Mouse (Mus musculus) limb, embryonic 10.5 days (tissue): ENCODE results near the gene Spsb3. TPM values are rescaled to one million over a fixed set of nuclear protein-coding genes. Genes with fewer than 3 reads are reported as not detected.

Experiments used
- polyA plus RNA-seq: library from polyadenylated mRNA; unstranded; fragments of >200 nt; fragmentation: Nextera tagmentation; extraction: Ambion mirVana; gene quantifications from 2 replicates; pipeline ENCODE4 v1.2.1, GENCODE M21; 2016

Spsb3 gene
- polyA plus RNA-seq, 1 experiment from 2014 or later = 50.8 TPM

Other genes with a start within 250 kb of the Spsb3 start
- 47.2 and 57.1 TPM in 2 replicates for gene Slc9a3r2, start 236.3 kb upstream of the Spsb3 start, polyA plus RNA-seq
- gene Npw, start 228.2 kb upstream of the Spsb3 start, polyA plus RNA-seq = 0.88 and 1.1 TPM in 2 replicates
- 34.5 and 36.7 TPM in 2 replicates for gene Zfp598, start 217.0 kb upstream of the Spsb3 start, polyA plus RNA-seq
- gene Syngr3, start 196.7 kb upstream of the Spsb3 start, polyA plus RNA-seq = 5.2 and 7.0 TPM in 2 replicates
- 52.9 and 61.2 TPM in 2 replicates for gene Gfer, start 190.5 kb upstream of the Spsb3 start, polyA plus RNA-seq
- 0.59 and 2.3 TPM in 2 replicates for gene Noxo1, start 190.4 kb upstream of the Spsb3 start, polyA plus RNA-seq
- gene Tbl3, start 179.0 kb upstream of the Spsb3 start, polyA plus RNA-seq = 165 and 183 TPM in 2 replicates
- 0.21 and 0.38 TPM in 2 replicates for gene Rnf151, start 168.6 kb upstream of the Spsb3 start, polyA plus RNA-seq
- gene Rps2, start 168.5 kb upstream of the Spsb3 start, polyA plus RNA-seq = 1,693 and 2,093 TPM in 2 replicates
- gene Ndufb10, start 162.2 kb upstream of the Spsb3 start, polyA plus RNA-seq = 202 and 204 TPM in 2 replicates
- gene Rpl3l, start 158.8 kb upstream of the Spsb3 start, polyA plus RNA-seq = 0.15 TPM in 1 of 2 replicates, not detected in the other
- gene Msrb1, start 150.0 kb upstream of the Spsb3 start, polyA plus RNA-seq = 19.9 and 23.6 TPM in 2 replicates
- 3.2 and 4.2 TPM in 2 replicates for gene Hs3st6, start 133.7 kb upstream of the Spsb3 start, polyA plus RNA-seq
- not detected in 2 replicates for gene Meiob, start 82.4 kb upstream of the Spsb3 start, polyA plus RNA-seq
- gene Hagh, start 46.5 kb upstream of the Spsb3 start, polyA plus RNA-seq = 26.0 and 28.0 TPM in 2 replicates
- 14.5 and 17.6 TPM in 2 replicates for gene Fahd1, start 36.3 kb upstream of the Spsb3 start, polyA plus RNA-seq
- 0.55 and 0.84 TPM in 2 replicates for gene Igfals, start 20.6 kb upstream of the Spsb3 start, polyA plus RNA-seq
- 72.7 and 79.7 TPM in 2 replicates for gene Nubp2, start 294 bp upstream of the Spsb3 start, polyA plus RNA-seq
- 22.1 and 30.6 TPM in 2 replicates for gene Eme2, start 8.4 kb downstream of the Spsb3 start, polyA plus RNA-seq
- 104 and 105 TPM in 2 replicates for gene Mrps34, start 8.5 kb downstream of the Spsb3 start, polyA plus RNA-seq
- 43.6 and 47.0 TPM in 2 replicates for gene Nme3, start 9.9 kb downstream of the Spsb3 start, polyA plus RNA-seq
- gene Mapk8ip3, start 50.3 kb downstream of the Spsb3 start, polyA plus RNA-seq = 32.1 and 39.3 TPM in 2 replicates
- 369 and 370 TPM in 2 replicates for gene Jpt2, start 74.0 kb downstream of the Spsb3 start, polyA plus RNA-seq
- gene Cramp1l, start 129.1 kb downstream of the Spsb3 start, polyA plus RNA-seq = 10.4 and 10.8 TPM in 2 replicates
- 24.2 and 30.0 TPM in 2 replicates for gene Ift140, start 129.4 kb downstream of the Spsb3 start, polyA plus RNA-seq
- 11.3 and 15.3 TPM in 2 replicates for gene Tmem204, start 196.9 kb downstream of the Spsb3 start, polyA plus RNA-seq
- gene Telo2, start 229.3 kb downstream of the Spsb3 start, polyA plus RNA-seq = 60.6 and 60.7 TPM in 2 replicates
- gene Ptx4, start 234.1 kb downstream of the Spsb3 start, polyA plus RNA-seq = 0.18 and 0.23 TPM in 2 replicates
- gene Clcn7, start 246.7 kb downstream of the Spsb3 start, polyA plus RNA-seq = 21.3 and 26.5 TPM in 2 replicates